Mouse (Mus musculus) ES-Bruce4 (cell line): Measurements from ENCODE around the gene Arhgef16.

Experiments
- CTCF ChIP-seq: IDR thresholded peaks from one replicate; pipeline ENCODE4 v1.8.1; 2011; ENCODE audit warnings: low read depth, low read length
- EP300 ChIP-seq: IDR thresholded peaks from 2 replicates; pipeline ENCODE4 v1.6.1; 2011; ENCODE audit warnings: low read depth, low read length; ENCODE audit not compliant: insufficient read depth
- POLR2A ChIP-seq: IDR thresholded peaks from one replicate; pipeline ENCODE4 v1.8.1; 2011; ENCODE audit warnings: low read length; ENCODE audit not compliant: insufficient read depth

GRCm38 (mm10) chr4:154294262-154294731 lies 7.2 kb downstream of the Arhgef16 start:
- no peak for TF ChIP-seq CTCF
- no peak for TF ChIP-seq POLR2A
- TF ChIP-seq EP300, result no peak
